Mouse (Mus musculus): Measurements from ENCODE around the gene Ddx5.
A peak's percentile ranks its signal among the peaks of the same experiment; 100 is the strongest.
"Not testable (repeated sequence)": the region's sequence is repeated elsewhere in the genome, so short reads cannot be mapped to it uniquely, and the experiment has no call there.

Ddx5 gene

DNA sequence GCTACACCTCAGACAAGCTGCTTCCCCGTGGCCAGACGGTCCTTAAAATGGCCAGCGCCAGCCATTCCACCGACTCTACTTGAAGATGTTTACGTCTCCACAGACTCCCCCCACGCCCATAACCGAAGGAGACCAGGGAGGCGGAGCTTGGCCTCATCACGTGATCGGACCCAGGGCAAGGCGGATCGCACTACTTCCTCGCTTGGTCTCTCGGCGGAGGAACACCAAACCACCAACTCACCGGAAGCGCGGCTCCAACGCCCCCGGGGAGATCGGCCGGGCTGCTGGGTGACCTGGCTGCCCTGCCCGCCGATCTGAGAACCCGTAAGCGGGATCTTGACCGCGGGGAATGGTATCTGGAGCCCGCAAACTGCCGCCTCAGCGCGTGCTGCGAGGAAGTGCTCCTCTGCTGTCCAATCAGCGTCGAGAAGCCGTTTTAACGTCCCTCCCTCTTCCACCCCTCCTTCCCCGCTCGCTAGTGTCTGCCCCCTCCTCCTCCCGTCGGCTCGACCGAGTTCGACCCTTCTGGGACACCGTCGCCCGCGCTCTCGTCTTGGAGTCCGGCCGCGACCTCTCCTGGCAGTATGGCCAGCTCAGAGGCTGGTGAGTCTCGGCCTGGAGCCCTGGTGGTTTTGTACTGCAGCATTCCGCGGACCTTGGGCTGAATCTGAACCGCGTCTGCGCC is at the start of gene Ddx5, which contains the start of gene Cep95:
Gene Ddx5 (minus strand): TSS at position 411 of the 685 bp plus-strand sequence.
Gene Cep95 (plus strand): TSS at position 478 of the 685 bp plus-strand sequence.
- peak; percentile 95 for DNase-seq (ENCODE audit: low read depth)

DNA sequence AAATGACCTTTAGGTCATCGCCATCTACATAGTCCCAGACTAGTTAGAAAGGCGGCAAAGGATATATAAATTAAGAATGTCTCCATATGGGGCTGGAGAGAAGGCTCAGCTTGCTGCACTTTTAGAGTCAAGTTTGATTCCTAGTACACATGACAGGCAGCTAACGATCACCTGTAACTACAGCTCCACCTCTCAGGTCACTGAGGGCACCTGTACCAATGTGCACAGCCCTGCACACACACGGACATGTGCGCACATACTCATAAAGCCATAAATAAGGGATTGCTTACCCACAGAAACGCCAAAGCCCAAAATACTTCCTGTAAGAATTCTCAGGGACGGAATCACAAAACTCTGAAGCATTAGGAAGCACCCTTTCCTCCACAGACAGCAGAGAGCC is 39.1 kb upstream of the Ddx5 start:
- DNase-seq (ENCODE audit: low read depth): no peak

DNA sequence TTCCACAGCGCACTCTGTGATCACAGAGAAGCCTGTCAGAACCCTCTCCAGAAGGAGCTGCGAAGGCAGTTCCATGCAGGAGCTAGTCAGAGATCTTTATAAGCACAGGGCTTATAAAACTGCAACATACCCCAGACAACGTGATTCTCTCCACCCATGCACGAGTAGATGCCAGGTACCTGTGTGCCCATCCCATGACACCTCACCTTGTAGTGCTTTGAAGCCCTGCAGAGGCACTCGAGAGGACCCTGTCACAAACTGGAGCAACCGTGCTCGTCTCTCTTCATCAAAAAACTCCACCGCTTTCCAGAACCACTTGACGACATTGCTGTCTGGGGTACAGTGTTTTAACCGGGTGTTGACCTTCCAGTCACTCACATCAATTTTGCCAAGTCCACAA is 35.4 kb upstream of the Ddx5 start:
- no peak for DNase-seq (ENCODE audit: low read depth)

DNA sequence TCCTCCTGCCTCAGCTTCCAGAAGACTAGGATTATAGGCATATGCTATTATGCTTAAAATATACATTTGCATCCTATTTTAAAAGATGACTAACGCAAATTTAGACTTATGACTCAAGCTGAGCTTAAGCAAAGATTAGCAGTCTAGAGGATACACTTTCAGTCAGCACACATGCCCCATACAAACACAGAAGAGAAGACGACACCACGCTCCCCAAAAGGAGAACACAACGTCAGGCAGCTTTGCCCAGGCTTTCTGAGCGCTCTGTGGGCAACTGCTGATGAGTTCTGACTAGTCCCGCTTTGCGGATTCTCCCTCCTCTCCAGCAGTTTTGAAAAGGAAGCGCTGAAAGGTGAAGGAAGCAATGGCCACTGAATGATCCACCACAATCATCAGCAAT is 34.8 kb upstream of the Ddx5 start:
- no peak for DNase-seq (ENCODE audit: low read depth)

DNA sequence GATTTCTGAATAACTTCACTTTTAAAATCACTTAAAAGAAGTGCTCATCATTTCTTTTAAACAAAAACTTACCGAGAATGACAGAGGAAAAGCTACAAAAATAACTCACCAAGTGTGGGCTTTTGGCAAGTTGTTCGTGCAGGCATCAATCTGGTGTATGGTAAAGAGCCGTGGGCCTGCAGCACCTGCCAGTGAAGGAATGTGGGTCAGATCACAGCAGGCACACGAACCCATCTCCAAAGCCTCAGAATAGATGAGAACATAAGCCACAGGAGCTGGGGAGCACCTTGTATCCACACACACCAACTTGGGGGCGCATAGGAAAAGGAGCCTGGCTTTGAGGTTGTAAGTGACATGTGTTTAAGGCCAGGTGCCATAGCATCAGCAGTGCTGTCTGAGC is 33.9 kb upstream of the Ddx5 start:
- DNase-seq (ENCODE audit: low read depth): no peak

DNA sequence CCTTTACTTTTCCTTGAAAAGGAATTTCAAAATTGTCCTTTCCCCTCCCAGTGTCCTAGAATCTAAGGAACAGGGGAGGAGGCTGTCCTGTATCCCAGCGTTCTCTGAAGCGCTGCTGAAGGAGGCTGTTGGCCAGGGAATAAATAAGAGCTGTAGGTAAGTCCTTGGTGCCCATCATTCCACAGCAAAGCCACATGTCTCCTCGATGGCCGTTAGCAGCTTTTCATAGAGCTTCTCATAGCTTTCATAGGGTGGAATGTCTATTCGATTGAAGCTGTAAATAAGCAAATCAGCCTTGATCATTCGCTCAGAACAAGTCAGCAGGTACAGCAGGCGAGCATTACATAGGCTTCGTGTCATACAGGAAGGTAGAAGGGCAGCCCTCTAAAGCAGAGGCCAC is 33.5 kb upstream of the Ddx5 start:
- no peak for DNase-seq (ENCODE audit: low read depth)

DNA sequence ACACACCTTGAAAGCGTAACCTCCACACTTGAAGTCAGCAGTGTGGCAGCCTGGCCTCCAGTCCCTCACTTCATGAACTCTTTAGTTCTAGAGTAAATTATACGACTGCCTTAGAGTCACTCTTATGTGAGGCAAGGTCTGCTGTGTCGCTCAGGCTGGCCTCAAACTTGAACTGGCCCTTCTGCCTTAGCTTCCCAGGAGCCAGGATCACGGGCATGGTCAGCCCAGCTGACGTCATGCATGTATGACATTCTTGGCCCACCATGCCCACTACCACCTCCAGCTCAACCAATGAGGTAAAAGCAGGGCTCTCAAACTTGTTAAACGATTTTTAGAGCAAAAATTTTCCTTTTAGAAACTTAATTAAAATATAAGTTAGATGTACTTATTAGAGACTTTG is 32.4 kb upstream of the Ddx5 start:
- DNase-seq (ENCODE audit: low read depth): no peak

DNA sequence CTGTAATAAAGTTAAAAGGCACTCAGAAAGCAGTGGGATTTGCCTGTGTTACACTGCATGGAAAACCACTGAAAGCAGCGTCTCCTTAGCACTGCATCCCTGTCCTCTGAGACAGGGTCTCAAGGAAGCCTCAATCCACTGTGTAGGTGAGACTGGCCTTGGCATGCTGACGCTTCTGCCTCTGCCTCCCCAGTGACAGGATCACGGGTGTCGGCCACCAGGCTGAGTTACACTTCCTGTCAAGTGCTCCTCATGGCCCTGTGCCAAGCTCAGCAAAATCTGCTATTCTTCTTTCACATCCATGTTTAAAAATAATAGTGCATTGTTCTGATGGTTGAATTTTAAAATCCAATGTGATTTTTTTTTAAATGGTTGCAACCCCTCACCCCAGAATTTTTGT is 32.0 kb upstream of the Ddx5 start:
- no peak for DNase-seq (ENCODE audit: low read depth)

DNA sequence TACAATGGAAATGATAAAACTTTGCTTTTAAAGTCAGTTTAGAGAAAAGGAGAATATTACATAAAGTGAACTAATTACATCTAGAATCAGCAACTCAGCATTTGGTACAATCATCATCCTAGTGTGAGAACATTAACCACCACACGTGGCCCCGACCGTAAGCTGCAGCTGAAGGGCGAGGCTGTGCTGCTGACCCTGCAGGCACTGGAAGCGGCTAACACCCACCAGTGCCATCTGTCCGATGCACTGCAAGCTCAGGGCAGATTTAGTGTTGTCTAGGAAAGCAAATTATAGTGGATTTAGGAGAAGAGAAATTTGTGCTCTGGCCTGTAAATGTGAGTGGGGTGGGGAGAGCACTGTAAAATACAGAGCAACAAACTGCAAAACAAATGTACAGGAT is 31.3 kb upstream of the Ddx5 start:
- no peak for DNase-seq (ENCODE audit: low read depth)

DNA sequence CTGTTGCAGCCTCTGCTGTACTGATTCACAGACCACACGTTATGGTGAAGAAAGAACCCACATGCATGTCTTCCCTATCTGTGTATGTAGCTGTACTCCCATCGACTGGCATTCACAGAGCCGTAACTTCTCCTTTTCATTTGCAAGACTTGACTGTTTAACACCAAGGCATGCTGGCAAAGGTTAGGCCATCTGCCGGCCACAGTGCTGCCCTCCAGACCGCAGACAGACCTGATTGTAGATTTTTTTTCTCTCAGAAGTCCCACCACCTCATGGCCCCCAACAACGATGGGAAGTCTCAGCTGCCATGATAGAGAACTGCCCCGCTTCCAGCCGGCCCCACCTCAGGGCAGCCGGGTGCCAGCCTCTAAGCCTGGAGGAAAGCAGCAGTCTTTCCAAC is 30.6 kb upstream of the Ddx5 start:
- no peak for DNase-seq (ENCODE audit: low read depth)

DNA sequence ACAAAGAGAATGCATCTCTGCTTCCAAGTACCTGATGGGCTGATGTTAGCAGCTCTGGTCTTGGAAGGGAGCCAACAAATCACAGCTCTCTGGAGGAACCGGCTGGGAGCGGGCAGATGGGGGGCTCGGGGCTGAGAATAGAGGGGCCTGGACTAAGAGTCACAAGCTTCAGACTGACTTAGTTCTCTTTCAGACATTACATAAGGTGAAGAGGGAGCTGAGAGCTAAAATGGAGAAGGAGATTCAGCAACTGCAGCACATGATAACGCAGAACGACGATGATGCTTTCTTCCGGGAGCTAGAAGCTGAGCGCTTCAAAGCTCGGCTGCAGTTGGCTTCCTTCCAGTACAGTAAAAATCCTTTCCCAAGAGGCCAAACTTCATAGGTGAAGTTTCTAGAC is 29.4 kb upstream of the Ddx5 start:
- DNase-seq (ENCODE audit: low read depth): no peak

DNA sequence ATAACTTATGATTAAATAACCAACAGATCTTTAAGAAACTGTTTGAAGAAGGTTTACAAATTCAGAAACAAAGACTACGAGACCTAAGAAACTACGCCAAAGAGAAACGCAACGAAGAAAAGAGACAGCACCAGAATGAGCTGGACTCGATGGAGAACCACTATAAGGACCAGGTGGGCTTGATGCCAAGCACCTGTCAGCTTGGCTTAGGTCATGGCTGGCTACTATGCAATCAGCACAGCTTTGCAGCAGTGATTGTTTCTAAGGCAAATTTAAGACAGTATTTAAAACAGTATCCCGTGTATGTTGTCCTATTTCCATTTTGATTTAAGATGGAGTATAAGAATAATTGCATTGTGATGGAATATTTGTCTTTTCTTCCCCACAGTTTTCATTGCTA is 28.8 kb upstream of the Ddx5 start:
- no peak for DNase-seq (ENCODE audit: low read depth)

DNA sequence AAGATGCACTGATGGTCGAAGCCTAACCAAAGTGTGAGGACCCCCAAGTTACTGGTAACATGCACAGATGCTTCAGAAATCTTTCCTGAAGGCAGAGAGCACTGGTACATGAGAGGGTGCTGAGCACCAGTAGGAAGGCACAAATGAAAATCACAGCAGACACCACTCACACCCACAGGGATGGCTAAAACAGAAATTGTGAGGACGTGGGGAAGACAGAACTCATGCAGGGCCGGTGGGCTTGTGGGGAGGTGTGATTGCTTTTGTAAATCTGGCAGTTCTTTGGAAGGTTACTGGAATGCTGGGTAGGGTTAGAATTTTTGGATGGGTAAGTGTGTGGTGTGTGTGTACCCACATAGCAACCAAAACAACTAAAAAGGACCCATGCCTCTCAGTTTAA is 28.2 kb upstream of the Ddx5 start:
- no peak for DNase-seq (ENCODE audit: low read depth)

DNA sequence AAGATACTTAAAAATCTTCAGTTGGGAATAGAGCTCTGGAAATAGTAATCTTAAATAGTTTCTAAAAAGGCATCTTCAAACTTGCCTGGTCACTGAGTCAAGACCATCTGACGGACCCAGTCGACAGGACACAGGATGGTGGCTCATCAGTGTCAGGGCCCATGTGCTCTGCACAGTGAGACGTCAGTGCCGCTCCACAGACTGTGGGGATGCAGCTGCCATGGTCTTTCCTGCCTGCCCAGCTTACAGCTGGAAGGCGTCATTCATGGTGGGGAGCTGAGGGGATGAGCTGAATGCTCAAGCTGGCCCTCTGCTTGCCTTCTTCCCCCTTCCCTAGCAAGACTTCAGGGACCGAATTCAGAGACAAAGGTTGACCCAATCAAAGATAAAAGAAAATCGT is 27.3 kb upstream of the Ddx5 start:
- DNase-seq (ENCODE audit: low read depth): no peak

DNA sequence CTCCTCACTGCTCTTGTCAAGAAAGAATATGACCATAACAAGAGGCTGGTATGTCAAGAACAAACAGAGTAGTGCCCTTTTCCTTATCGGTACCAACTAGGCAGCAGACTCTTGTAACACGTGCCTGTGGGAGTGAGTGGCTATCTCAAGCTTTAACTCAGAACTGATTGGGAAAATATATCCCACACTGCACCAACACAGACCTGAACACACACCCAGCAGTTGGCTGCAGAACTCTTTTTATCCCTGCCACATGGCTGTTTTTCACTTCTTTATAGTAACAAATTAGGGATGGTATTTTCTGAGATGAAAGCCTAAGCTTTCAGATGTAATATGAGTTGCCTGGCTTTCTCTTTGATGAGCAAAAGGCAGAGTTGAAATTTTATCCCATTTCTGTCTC is 26.8 kb upstream of the Ddx5 start:
- DNase-seq (ENCODE audit: low read depth): no peak

DNA sequence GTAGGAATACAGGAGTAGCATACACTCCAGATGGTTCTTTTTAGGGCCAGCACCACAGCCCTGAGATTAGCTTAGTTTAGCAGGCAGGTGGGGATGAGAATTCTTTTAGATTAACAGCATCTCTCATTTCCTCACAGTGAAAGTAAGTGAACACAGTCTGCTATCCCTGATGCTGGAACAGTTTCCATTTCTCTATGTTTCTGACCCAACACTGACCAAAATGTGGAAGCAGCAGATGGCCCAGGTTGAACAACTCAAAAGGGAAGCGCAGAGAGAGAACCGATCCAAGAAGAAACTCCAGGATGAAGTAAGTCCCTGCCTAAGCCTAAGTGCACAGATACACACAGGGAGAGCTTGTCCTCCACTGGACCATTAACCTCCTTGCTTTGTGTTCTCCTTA is 26.3 kb upstream of the Ddx5 start:
- no peak for DNase-seq (ENCODE audit: low read depth)

DNA sequence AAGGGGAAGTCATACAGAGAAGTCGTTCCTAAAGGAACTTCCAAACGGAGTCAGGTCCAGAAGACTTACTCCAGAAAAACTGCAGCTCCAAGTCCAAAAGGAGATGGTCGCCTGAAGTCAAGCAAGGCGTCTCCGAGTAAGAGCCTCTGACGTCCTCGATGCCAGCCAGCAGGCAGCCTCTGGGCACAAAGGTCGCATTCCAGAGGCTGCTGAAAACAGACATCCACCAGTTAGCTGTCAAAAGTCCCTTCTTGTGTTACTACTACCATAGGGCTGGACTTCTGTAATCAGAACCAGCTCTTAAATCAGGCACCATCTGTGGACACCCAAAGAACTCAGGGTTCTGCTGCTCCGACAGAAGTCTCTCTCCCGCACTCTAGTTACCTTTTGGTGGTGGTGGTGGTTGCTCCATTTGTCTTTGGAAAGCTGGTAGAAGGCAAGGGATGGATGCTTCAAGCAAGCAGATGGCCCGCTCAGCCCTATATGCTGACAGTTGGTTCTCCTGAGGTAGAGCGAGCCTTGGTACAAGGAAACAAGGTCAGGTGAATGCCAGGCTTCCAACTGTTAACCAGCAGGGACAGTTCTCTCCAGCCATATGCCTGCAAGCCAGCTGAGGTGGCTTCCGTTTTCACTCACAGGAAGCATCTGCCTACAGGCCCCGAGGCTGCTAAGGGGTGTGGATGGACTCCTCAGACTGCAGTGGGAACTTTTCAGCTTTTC is 25.8 kb upstream of the Ddx5 start:
- DNase-seq (ENCODE audit: low read depth): no peak

DNA sequence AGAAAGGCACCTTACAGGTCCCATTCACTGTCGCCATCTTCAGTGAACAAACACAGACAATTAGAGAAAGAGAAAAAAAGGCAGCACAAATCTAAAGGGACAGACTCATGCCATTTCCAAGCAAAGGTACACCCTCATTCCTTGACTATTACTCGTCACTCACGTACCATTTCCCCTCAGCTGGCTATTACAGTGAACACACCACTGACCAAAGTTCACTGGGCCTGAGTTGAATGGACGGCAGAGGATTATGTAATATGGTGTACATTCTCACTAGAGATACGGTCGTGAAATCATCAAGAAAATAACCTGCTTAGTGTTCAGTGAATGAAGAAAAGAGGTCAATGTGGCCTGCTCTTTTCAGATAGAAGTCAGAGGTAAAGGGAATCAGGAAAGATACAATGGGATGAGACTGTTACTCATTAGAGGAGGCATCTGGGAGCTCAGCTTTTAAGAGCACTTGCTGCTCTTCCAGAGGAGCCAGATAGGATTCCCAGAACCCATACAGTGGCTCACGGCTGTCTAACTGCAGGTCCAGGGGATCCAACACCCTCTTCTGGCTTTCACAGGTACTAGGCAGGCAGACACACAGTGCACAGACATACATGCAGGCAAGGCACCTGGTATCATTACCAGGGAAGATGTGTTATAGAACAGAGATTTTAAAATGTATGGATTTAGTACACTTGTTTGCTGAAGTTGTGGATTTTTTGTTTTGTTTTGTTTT is 23.6 kb upstream of the Ddx5 start:
- DNase-seq (ENCODE audit: low read depth): no peak

DNA sequence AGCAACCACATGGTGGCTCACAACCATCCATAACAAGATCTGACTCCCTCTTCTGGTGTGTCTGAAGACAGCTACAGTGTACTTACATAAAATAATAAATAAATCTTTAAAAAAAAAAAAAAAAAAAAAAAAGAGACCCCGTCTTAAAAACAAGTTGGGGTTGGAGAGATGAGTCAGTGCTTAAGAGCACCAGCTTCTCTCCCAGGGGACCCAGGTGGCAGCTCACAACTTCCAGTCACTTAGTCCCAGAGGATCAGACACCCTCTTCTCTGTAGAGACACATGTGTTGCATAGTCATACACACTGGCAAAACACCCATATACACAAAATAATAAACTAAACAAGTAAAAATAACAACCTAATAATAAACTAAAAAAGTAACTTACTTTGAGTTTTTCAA is 18.5 kb upstream of the Ddx5 start:
- DNase-seq (ENCODE audit: low read depth): not testable (repeated sequence)

DNA sequence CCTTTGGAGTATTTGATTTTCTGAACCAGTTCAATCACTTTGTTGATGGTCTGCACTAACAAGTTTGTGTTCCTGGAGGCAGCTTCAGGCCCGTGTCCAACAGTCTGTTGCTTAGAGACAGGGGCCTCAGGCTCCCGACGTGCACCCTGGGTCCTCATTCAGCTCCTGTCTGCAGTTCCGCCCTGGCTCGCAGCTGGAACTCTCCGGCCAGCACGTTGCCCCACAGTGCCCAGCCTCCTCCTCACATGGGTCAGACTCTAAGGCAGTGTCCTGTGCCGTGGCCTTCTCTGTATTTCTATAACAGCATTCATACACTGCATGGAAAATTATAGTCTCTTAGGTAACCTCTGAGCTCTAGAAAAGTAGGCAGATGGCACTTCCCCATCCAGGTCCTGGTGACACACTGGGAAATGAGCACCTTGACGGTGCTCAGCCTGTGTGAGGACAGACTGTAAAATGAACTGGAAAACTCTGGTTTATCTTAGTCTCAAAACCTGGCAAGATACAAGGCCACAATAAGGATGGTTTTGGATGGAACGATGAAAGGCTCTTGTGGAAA is 13.2 kb upstream of the Ddx5 start:
- no peak for DNase-seq (ENCODE audit: low read depth)

DNA sequence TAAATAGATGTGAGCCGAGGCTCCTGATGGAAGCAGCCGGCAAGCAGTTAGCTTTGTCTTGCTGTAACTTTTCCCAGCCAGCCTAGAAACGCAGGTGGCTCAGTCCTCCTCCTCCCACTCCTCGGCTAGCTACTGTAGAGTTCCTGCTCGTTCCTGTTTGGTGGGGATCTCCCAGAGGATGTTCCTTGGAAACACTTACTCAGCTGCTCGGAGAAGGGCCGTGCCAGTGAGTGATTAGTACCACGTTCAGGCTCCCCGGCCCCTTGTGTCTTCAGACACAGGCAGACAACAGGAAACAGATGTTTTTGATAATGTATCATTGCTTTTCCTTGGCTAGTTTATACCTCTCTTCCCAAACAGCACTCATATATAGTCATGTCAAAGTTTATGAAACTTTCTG is 6.7 kb upstream of the Ddx5 start:
- no peak for DNase-seq (ENCODE audit: low read depth)

DNA sequence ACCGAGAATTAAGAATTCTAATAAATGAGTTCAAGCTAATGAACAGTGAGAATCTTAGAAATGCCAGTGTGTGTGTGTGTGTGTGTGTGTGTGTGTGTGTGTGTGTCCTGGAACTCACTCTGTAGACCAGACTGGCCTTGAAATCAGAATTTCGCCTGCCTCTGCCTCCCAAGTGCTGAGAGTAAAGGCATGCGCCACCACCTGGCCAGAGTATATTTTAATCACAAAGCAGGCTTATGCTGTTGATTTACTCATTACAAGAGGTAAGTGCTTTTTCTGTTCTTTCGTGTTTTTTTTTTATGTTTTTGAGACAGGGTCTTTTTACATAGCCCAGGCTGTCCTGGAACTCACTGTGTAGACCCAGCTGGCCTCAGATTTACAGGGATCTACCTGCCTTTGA is 4.9 kb upstream of the Ddx5 start:
- no peak for DNase-seq (ENCODE audit: low read depth)

DNA sequence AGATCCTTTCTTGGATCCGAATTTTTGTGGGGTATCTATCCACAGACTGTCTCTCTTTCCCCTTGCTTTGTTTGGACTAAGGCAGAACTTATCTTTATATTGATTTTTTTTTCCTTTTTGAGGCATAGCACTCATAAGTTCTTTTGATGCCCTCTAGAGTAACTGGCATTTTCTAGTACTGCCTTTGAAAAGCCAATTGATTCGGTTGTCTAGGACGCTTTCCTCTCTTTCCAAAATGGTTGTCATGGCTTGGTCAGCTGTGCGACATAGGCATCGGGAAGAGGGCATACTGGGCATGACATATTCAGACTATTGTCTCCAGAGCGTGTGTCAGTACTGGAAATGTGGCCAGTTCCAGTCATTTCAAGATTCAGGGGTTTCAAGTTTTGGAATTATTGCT is 664 bp upstream of the Ddx5 start:
- DNase-seq (ENCODE audit: low read depth): no peak
